Mouse (Mus musculus) liver, postnatal 0 days (tissue): ENCODE data around the gene Col11a2.

Experiments used
- CTCF ChIP-seq: sonication (generic); IDR thresholded peaks from 2 replicates; pipeline ENCODE4 v1.5.1; 2016; ENCODE audit warnings: antibody characterized with exemption, low read depth
- EP300 ChIP-seq: IDR thresholded peaks from 2 replicates; pipeline ENCODE4 v1.6.1; 2016; ENCODE audit warnings: antibody characterized with exemption, low read depth, mild to moderate bottlenecking

DNA sequence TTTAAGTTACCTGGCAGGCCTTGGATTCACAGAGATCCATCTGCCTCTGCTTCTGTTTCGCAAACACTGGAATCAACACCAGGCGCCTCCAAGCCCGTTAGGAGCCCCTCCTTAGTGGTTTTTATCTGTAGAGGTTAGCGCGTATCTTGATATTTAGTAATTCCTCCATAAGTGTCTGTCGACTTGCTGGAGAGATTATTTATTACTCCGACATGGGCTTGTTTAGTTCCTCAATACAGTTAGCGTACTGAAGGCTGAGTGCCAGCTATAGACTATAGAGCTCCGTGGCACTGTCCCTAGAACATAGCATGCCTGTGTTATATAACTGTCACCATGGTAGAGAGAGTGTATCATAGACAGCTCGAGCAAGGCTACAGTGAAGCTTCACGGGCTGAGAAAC is 48.9 kb downstream of the Col11a2 start:
- TF ChIP-seq CTCF (no peak), EP300 (no peak)
